Mouse (Mus musculus): Measurements from ENCODE around the gene Inava. TPM values are rescaled to one million over a fixed set of nuclear protein-coding genes. Genes with fewer than 3 reads are reported as not detected.

The Inava gene
- 1 to 10 TPM; 1.2 to 2.7 (median 1.5) TPM for total RNA-seq (2022)

DNA sequence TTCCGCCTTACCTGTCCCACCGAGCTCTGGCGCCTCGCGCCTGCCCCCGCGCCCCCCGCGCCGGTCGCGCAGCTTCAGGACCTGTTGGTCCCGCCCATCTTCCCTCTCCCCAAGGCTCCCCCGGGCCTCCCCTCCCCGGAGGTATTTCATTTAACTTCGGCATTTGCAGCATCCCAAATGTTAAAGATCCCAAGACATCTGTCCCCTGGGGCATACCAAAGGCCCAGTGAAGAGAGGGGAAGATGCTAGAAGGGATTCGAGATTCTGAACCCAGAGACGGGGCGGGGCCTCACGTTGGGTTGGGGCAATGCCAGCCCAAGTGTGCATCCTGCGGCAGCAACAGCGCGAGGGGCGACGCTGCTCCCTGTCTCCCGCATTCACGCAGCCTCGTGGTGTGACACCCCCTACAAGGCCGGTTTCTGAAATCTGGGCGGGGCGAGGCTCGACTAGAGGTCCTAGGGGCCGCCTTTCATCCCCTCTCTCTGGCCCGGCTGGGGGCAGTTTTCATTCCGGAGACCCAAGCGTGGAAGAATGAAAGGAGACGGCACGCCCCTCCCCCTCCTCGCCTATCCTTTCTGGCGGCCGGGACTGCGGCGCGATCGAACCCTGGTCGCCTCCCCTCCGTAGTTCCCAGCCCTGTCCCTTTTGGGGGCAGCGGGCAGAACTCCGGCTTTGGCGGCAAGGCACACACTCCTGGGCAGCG is at the start of gene Inava:
Gene Inava (minus strand): TSS at position 373 of the 703 bp plus-strand sequence.
- peak; percentile 23 to 37 for DNase-seq (ENCODE audit: low spot score in 2 of 2)

DNA sequence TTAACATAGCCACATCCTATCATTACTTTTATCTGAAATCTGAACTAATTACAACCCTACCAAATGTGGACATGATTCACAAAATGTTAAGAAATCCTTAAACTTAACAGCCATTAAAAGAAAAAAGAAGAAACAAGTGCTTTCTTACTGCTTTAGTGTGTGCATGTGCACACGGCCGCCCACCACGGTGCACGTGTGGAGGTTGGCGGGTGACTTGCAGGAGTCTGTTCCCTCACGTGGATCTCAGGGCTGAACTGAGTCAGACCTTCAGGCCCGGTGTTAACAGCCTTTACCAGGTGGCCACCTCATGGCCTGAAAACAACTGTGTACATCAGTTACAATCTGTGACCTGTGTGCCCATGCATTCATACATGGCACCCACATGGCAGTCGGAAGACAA is 43.3 kb upstream of the Inava start:
- DNase-seq (ENCODE audit: low spot score in 2 of 2) = no peak

DNA sequence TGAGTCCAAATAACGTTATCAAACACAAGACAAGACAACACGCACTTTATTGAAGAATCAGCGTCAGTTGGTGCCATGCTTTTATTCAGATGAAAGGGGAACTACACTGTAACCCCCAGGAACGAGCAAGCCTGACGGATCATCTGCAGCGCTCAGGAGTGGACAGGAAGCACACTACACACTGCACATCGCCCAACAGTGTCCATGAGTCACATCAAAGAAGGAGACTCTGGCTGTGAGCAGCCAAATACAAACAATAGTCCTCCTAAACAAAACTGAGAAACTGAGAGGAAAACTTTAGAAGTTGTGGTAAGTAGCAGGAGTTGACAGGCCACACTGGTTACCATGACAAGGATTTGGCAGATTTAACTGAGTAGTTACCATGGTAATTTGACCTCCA is 34.2 kb upstream of the Inava start:
- no peak for DNase-seq (ENCODE audit: low spot score in 2 of 2)

DNA sequence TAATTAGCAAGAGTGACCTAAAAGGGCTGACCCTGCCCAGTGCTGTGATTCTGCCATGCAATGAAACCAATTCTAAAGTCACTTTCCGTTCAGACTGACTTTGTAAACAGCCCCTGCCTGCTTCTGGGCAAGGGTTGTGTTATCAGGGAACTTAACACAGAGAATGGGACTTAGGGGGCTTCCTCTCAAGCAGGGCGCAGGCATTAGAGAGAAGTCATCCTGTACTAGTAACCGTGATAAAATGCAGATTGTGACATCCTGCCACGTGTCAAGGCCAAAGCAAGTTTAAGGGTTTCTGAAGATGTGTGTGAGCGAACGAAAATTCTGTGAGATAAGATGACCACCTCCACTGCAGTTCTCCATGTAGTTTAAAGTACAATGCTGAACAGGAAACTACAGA is 32.1 kb upstream of the Inava start:
- no peak for DNase-seq (ENCODE audit: low spot score in 2 of 2)

DNA sequence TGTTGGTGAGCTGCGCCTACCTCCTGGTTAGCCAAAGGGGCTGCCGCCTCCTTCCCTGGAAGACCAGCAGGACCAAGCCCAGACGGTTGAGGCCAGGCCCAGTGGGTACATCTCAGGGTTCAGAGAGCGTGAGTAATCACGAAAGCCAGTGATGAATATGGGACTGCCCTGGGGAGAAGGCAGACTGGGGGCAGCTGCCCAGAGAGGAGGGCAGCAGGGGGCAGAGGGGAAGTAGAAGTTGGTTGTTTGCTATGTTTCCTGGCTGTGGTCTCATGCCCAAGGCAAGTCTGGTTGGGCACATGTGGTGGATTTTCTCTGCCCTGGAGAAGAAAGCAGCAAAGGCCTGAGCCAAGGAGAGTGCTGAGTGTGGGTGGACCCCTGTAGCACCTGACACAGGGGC is 29.3 kb upstream of the Inava start:
- no peak for DNase-seq (ENCODE audit: low spot score in 2 of 2)

DNA sequence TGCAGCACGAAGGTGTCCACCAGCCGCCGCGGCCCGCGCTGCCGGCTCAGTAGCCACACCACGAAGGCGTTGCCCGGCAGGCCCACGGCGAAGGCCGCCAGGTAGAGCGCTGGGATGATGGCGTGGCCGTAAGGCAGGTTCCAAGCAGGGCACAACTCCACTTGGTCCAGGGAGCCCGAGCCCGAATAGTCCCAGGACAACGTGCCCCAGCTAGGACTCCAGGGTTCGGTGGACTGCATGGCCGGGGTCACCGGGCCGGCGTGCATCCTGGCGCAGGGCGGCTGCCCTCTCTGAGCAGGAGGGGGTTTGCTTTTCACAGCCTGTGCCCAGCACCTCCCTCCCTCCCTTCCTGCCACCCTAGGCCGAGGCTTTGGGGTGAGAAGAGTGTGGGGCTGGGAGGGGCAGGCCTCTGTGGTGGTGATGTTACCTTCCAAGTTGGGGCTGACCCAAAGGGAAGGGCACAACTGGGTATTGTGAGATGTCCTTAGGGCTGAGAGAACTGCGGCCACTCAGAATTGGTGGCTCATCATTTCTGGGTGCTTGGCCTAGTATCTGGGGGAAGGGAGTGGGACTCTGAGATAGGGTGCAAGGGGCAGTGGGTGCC is 26.7 kb upstream of the Inava start, which contains the start of gene Gpr25:
Gene Gpr25 (minus strand): TSS at position 239 of the 604 bp plus-strand sequence.
- DNase-seq (ENCODE audit: low spot score in 2 of 2) = no peak

DNA sequence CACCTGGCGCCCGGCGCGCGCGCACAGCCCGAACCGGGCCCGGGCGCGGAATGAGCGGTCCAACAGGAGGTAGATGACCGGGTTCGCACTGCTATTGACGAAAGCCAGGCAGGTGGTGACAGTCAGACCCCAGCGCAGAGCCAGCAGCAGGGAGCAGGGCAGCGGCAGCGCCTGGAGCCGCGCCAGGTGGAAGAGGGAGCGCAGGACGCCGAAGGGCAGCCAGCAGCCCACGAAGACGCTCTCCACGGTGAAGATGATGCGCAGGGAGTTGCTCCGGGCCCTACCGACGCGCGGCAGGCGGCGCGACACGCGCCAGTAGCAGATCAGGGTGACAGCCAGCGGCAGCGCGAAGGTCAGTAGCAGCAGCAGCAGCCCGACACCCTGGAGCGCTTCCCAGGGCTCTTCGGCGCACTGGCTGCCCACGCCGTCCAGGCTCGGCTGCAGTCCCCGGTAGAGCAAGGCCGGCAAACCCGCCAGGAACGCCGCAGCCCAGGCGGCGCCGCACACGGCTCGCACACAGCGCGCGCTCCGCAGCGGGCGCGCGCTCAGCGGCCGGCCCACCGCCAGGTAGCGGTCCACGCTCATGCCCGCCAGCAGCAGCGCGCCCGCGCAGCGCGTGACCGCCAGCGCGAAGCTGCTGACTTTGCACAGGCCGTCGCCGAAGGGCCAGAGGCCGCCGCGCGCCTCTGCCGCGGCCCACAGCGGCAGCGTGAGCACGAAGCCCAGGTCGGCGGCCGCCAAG is 26.0 kb upstream of the Inava start:
- DNase-seq (ENCODE audit: low spot score in 2 of 2) = peak; percentile 39 to 58

DNA sequence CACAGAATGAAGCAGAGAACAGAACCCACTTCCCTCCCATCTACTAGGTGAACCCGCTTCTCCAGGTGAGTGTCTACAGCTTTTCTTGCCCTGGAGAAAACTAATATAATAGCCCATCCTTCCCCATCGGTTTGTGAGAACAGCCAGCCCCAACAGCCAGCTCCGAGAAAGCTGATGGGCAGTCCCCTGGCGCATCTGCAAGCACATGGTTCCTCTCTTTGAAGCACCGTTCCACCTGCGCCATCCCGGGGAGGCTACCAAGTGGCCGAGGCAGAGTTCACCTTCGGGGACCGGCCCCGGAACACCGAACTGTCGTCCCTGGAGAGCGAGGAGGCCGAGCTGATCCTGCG is 25.5 kb upstream of the Inava start:
- DNase-seq (ENCODE audit: low spot score in 2 of 2) = no peak

DNA sequence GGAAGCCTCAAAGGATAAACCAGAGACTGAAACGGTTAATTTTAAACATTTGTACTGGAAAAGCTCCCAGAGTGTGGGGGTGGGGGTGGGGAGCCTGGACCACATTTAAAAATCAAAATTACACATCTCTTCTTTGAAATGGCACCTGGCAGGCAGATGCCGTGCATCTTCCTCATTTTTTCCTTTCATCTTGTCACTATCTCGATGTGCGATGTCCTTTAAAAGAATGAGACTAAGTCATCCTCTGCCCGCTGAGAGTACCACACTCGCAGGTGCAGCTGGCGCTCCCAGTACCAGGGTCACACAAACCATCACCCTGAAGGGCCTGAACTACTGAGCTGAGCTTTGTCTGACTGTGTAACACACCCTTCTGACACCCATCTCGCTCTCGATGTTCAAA is 24.4 kb upstream of the Inava start:
- no peak for DNase-seq (ENCODE audit: low spot score in 2 of 2)

DNA sequence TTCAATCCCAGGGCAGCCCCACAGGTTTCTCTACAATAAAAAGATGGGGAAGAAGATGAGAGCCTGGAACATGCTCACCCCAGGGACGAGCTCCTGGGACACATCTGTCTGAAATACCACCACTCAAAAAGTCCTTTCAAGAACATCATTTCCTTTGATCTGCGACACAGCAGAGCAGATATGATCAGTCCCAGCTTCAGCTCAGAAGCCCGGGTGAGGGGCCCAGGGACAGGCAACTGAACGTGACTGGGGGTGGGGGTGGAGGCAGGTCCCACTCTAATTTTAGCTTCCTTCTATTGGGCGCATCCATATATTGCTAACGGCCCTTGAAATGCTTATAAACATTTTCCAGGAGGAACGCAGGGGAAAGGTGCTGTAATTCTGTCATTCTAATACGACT is 21.6 kb upstream of the Inava start:
- DNase-seq (ENCODE audit: low spot score in 2 of 2) = no peak

DNA sequence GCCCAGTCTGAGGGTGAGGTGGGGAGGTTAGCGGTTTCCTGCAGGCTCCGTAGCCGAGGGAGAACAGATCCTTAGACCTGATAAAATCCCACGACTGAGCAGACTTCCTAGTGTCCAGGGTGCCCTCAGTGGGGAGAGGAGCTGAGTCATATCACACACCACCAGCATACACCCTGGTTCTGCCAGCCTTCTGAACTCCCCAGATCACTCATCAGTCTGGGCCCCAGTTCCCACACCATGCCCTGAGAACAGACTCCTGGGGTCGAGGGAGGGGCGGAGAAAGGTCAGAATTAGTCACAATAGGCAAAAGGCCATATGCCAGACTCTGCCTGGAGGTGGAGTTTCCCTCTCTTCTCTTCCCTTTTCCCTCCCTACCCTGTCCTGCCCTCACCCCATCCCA is 21.1 kb upstream of the Inava start:
- no peak for DNase-seq (ENCODE audit: low spot score in 2 of 2)

DNA sequence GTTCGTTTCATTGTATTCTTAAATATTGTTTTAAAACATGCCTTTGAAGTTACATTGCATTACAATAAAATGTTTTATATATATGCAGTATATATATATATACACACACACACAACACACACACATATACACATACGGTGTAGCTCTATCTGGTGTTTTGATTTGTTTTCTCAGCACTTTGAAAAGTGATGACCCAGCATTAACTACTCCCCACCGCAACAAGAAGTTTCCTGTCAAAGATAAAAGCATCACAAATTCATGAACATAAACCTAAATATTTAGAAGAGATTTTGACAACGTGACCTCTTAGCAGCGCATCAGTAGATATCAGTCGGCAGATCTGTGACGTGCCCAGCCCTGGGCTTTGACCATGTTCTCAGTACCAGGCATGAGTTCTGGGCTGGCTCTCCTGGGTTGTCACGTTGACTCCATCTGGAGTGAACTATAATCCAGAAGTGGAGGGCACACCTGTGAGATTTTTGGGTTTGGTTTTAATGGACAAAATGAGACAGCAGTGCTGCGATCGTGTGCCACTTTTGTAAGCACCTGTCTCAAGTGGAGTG is 20.5 kb upstream of the Inava start:
- no peak for DNase-seq (ENCODE audit: low spot score in 2 of 2)

DNA sequence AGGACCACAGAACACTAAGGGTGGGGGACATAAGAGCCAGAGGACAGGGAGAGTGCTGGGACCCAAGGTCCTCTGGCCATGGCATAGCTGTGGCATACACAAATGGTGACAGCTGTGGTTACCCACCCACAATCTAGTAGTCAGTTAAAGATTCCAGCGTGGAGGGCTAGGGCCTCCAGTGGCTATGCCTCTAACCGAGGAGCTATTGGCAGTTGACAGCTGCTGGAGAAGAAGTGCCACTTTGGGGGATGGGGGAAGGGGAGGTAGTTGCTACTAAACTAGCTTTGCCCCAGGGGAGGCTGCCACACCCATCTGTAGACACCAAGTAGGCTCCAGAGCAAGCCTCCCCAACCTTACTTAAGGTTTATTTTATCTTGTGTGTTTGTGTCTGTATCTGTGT is 19.4 kb upstream of the Inava start:
- DNase-seq (ENCODE audit: low spot score in 2 of 2) = no peak

DNA sequence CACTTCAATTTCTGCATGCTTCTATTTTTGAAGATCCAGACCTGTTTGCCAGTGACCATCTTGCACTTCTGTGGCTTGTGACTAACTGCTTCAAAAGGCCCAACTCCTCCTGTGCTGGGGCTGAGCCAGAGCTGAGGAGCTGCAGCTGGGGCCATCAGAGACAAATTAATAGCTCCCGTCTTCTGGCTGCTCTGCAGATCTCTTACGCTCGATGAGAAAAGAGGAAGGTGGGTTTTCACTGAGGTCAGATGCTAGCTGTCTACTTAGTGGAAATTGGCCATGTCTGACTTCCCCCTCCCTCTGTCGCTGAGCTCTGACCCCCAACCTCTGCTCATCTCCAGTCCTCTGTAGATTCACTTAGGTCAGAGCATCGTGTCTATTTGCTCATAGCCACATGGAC is 15.6 kb upstream of the Inava start:
- DNase-seq (ENCODE audit: low spot score in 2 of 2) = no peak

DNA sequence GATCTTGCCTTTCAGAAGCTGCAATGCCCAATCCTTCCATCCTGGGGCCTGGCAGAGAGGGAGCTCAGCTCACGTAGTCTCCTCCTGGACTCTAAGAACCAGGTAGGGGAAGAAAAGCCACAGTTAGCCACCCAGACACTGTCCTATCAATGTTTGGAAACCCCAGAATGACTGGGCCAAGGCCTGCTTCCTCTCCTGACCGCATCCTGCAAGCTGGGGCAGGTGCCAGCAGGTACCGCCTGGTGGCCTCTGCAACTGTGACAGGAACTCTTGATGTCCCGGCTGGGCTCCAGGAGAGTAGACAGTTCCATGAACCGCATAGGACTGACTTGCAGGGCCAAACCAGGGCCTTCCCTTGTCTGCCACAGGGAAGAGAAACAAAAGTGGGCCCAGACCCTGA is 13.3 kb upstream of the Inava start:
- no peak for DNase-seq (ENCODE audit: low spot score in 2 of 2)

DNA sequence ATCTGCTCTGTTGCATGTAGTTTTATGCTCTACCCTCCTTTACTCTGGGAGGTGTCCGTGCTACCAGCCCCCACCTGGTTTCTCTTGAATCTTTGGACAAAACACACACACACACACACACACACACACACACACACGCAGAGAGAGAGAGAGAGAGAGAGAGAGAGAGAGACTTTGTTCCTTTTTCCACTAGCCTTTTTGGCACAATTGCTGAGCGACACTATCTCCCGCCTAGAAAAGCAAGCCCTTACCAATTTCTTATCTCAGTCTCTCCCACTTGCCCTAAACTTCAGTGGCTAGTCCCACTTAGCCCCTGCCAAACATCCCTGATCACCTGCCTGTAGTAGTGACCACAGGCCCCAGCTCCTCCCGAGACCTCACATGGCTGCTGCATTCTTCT is 10.4 kb upstream of the Inava start:
- DNase-seq (ENCODE audit: low spot score in 2 of 2) = no peak

DNA sequence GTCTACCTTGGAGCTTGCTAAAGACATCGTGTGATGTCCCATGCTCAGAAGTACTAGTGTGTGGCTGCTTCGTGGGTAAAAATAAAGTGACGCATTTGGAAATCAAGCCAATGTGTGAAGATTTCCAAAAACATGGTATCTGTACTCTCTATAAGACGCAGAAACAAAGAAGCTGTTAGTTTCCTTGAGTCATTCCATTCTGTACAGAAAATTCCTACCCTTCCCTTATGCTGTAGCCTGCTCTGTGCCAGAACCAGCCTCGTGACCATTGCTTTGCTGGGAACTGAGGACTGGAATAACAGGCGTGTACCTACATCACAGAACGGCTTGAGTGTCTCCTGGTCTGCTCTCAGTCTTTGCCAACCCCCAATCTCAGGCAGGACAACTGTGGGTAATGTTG is 7.7 kb upstream of the Inava start:
- DNase-seq (ENCODE audit: low spot score in 2 of 2) = no peak

DNA sequence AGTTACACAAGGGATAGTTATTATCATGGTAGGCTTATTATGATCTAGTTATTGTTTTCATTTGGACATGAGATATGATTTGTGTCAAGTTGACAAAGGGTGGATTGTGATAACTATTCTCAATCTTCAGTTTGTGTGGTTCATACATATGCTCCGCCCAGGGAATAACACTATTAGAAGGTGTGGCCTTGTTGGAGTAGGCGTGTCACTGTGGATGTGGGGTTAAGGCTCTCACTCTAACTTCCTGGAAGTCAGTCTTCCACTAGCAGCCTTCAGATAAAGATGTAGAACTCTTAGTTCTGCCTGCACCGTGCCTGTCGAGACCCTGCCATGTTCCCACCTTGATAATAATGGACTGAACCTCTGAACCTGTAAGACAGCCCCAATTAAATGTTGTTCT is 4.4 kb upstream of the Inava start:
- no peak for DNase-seq (ENCODE audit: low spot score in 2 of 2)

DNA sequence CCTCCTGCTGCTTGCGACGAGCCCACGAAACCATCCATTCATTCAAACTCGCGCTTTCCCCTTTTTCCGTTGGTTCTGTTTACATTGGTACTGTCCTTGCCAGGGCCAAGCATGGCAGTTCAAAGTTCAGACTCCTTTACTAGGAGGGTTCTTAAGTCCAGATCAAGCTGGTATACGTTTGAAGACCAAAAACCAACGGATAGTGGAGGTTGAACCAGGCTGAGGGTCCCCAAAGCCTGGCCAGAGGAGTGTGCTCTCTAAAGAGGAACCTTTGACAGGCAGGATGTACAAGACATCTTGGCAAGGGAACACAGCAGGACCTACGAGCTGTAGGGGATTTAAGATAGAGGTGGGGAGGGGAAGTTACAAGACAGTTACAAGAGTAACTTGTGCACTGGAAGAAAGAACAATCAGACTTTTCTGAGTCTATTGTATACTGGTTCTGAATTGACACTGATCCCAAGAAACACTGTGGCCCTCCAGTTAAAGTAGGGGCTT is 580 bp upstream of the Inava start:
- no peak for DNase-seq (ENCODE audit: low spot score in 2 of 2)

DNA sequence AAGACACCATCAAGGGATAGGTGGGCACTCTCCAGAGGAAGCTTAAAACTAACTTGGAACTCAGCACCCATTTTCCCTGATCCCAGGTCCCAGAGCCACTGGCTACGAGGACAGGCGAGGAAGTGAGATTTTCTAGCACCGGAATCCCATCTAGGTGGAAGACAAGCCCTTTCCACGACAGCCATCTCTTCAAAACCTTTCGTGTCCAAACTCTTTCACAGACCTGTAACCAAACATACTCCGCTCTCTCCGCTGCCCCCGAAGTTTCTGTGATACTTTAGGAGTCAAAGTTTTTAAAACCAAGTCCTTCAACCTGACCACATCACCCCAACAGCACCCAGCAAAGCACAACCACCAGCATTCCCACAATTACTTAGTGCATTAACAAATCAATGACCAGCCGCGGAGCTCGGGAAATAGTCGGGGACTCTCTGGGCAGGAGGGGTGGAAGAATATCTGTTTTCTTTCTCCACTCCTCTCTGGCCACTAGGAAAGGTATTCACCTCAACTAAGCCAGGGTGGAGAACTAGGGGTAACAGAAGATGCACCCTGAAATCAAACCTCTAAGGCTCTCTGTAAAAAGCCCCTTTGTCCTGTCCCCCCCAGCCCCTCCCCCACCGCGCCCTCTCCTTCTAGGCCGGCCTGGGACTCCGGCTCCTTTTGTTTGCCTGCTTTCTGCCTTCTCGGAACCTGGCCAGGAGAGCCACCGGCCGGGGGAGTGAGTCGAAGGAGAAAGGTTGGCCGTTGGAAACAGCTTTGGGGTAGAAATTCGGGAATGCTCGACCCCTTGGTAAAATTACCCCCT is 876 bp downstream of the Inava start:
- DNase-seq (ENCODE audit: low spot score in 2 of 2) = no peak

DNA sequence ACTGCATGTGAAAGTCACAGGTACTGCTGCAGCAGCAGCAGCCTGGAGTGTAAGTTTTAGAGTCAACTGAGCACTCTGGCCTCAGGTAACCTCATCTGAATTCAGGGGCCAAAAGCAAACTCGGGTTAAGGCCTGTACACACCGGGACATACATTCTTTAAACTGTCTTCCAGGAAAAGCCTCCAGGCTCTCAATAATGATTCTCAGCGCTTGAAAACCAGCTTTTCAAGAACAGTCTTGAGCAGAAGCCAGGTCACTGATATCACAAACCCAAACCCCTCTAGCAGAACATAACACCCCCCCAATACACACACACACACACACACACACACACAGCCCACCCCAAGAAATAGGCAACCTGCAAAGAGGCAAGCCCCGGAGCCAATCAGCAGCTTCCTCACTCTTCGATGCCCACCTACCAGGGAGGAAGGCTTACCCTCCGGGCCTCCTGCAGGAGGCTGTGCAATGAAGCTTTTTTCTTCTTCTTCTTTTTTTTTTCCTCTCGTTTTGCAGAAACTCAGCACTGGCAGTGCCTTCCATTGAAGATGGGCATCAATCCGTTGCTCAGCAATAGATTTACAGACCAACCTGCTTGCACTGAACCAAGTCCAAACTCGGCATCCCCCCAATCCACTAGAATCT is 1.7 kb downstream of the Inava start:
- no peak for DNase-seq (ENCODE audit: low spot score in 2 of 2)
